13 mouse cellular contexts compared by ENCODE assay signal in genomic region chr11:80799979-80800378, GRCm38 (mm10). TPM values are rescaled to one million over a fixed set of nuclear protein-coding genes. Genes with fewer than 3 reads are reported as not detected.
A peak's percentile ranks its signal among the peaks of the same experiment; 100 is the strongest.
DNase-seq lines count a peak whose midpoint lies in the region; ATAC-seq lines count a peak whose summit lies in the region.
"Had no signal": no experiment of that assay in that cellular context is flagged by ENCODE, and none has a peak within 500 bp of the region (broad histone marks: within the 10 kb centered on the region; RNA-seq: fewer than 3 reads in every experiment).

No protein-coding gene starts in this region.

- no peak overlapping the region for H3K9ac ChIP-seq in liver, embryonic 11.5 days (ENCODE audit: low read depth, low read length)
- H3K9ac ChIP-seq in intestine, embryonic 15.5 days: no peak overlapping the region
- H3K9ac ChIP-seq: midbrain, embryonic 12.5 days had no signal

- DNase-seq in CD4-positive, CD25-positive, alpha-beta regulatory T cell, adult 2 months (ENCODE audit: low read depth, low spot score): peak; percentile 29
- peak; percentile 29 for DNase-seq in liver
- no peak for DNase-seq in liver, embryonic 11.5 days (ENCODE audit: low spot score)
- DNase-seq in lung, postnatal 36 days: peak; percentile 61
- DNase-seq in layer of hippocampus, adult 8-10 months (ENCODE audit: low spot score in 2 of 2): no peak
- no peak for DNase-seq in T-cell, adult 2 months (ENCODE audit: low spot score)
- DNase-seq: cerebellum, adult 9-11 months had no signal

- no peak overlapping the region for H3K4me3 ChIP-seq in liver, embryonic 11.5 days (ENCODE audit: low read depth, low read length)
- H3K4me3 ChIP-seq in intestine, embryonic 15.5 days (replicated peaks): no peak overlapping the region
- H3K4me3 ChIP-seq: midbrain, embryonic 12.5 days had no signal

- no peak overlapping the region for H3K27ac ChIP-seq in liver, embryonic 11.5 days (ENCODE audit: low read depth, low read length)
- H3K27ac ChIP-seq in intestine, embryonic 15.5 days: no peak overlapping the region
- H3K27ac ChIP-seq: midbrain, embryonic 12.5 days had no signal

- no peaks in the 10 kb centered on the region for H3K4me1 ChIP-seq in liver, embryonic 11.5 days (replicated peaks; ENCODE audit: control insufficient read depth, insufficient read depth, low read length)
- peaks cover 11% of the 10 kb centered on the region; the same call in 1 of the 2 replicates for H3K4me1 ChIP-seq in intestine, embryonic 15.5 days (replicated peaks)
- H3K4me1 ChIP-seq: midbrain, embryonic 12.5 days had no signal

- H3K36me3 ChIP-seq in liver, embryonic 11.5 days (ENCODE audit: control insufficient read depth, insufficient read depth, low read length): no peaks in the 10 kb centered on the region
- no peaks in the 10 kb centered on the region for H3K36me3 ChIP-seq in intestine, embryonic 15.5 days
- H3K36me3 ChIP-seq: midbrain, embryonic 12.5 days had no signal

- 27% methylated on average over 3 of the region's 3 CpGs for WGBS in liver, embryonic 11.5 days
- 38% methylated on average over 3 of the region's 3 CpGs for WGBS in intestine, embryonic 15.5 days

- no peaks in the 10 kb centered on the region for H3K27me3 ChIP-seq in liver, embryonic 11.5 days (replicated peaks; ENCODE audit: control insufficient read depth, insufficient read depth, low read length)
- no peaks in the 10 kb centered on the region for H3K27me3 ChIP-seq in intestine, embryonic 15.5 days (replicated peaks)
- H3K27me3 ChIP-seq: midbrain, embryonic 12.5 days had no signal

- no peaks in the 10 kb centered on the region for H3K9me3 ChIP-seq in liver, embryonic 11.5 days (ENCODE audit: control insufficient read depth, low read length)
- H3K9me3 ChIP-seq in intestine, embryonic 15.5 days: no peaks in the 10 kb centered on the region
- H3K9me3 ChIP-seq: midbrain, embryonic 12.5 days had no signal

- H3K4me2 ChIP-seq in liver, embryonic 11.5 days: no peak overlapping the region
- no peak overlapping the region for H3K4me2 ChIP-seq in intestine, embryonic 15.5 days (replicated peaks)
- H3K4me2 ChIP-seq: midbrain, embryonic 12.5 days had no signal

- ATAC-seq in CD4-positive, CD25-positive, alpha-beta regulatory T cell, adult 4 months: no peak
- ATAC-seq in liver, embryonic 11.5 days (replicated peaks; ENCODE audit: low FRiP score): no peak
- peak; percentile 46 for ATAC-seq in intestine, embryonic 15.5 days

RNA-seq across cellular contexts. Expression of gene Tmem98, which starts 10.0 kb away (rescaled TPM):
- not detected for polyA plus RNA-seq in CD4-positive, CD25-positive, alpha-beta regulatory T cell, adult 4 months (2017; shearing (Covaris generic))
- 49.0 and 52.3 TPM in 2 replicates for polyA plus RNA-seq in liver, embryonic 11.5 days (2014; fragmentation: Nextera tagmentation; extraction: Ambion mirVana)
- polyA plus RNA-seq in intestine, embryonic 15.5 days (2015; fragmentation: Nextera tagmentation; extraction: Ambion mirVana): 214 and 215 TPM in 2 replicates
- total RNA-seq in layer of hippocampus, adult 8-10 months (2022): 10 to 100 TPM; 10.4 to 14.4 (median 12.2) TPM

RNA-seq across cellular contexts. Expression of gene Myo1d, which starts 20.2 kb away (rescaled TPM):
- 1 to 10 TPM in 1 of 2 experiments, under 1 TPM in 1; 0.70 to 1.1 TPM for polyA plus RNA-seq in CD4-positive, CD25-positive, alpha-beta regulatory T cell, adult 4 months (2017; shearing (Covaris generic))
- polyA plus RNA-seq in liver, embryonic 11.5 days (2014; fragmentation: Nextera tagmentation; extraction: Ambion mirVana): 9.3 TPM in 2 replicates
- polyA plus RNA-seq in intestine, embryonic 15.5 days (2015; fragmentation: Nextera tagmentation; extraction: Ambion mirVana): 68.2 and 72.3 TPM in 2 replicates
- total RNA-seq in layer of hippocampus, adult 8-10 months (2022): 10 to 100 TPM in 3 of 4 experiments, 1 to 10 TPM in 1; 8.2 to 11.1 (median 10.2) TPM

RNA-seq across cellular contexts. Expression of gene Spaca3, which starts 58.2 kb away (rescaled TPM):
- not detected for polyA plus RNA-seq in CD4-positive, CD25-positive, alpha-beta regulatory T cell, adult 4 months (2017; shearing (Covaris generic))
- not detected in 2 replicates for polyA plus RNA-seq in liver, embryonic 11.5 days (2014; fragmentation: Nextera tagmentation; extraction: Ambion mirVana)
- polyA plus RNA-seq in intestine, embryonic 15.5 days (2015; fragmentation: Nextera tagmentation; extraction: Ambion mirVana): not detected in 2 replicates
- not detected for total RNA-seq in layer of hippocampus, adult 8-10 months (2022)
- total RNA-seq: gastrocnemius, postnatal 4 days; hematopoietic stem cell, adult 5-6 weeks had no signal
- polyA plus RNA-seq: limb, embryonic 11.5 days; midbrain, embryonic 12.5 days had no signal

Comparison
In these comparisons a context has a peak if more than half of its experiments do, and no peak if none do; other contexts are left out.
1. DNase-seq: peak in CD4-positive, CD25-positive, alpha-beta regulatory T cell, adult 2 months (single experiment), liver (single experiment) and lung, postnatal 36 days (single experiment); none in liver, embryonic 11.5 days (single experiment), layer of hippocampus, adult 8-10 months (0 of 2) and T-cell, adult 2 months (single experiment).
2. RNA of gene Tmem98, which starts 10.0 kb away (polyA plus RNA-seq): 214 to 215 TPM in intestine, embryonic 15.5 days and 49.0 to 52.3 TPM in liver, embryonic 11.5 days; not detected in CD4-positive, CD25-positive, alpha-beta regulatory T cell, adult 4 months; every median in the first group is over 10 times any median in the second.